Mouse (Mus musculus): ENCODE measurements around the gene Etfrf1. TPM values are rescaled to one million over a fixed set of nuclear protein-coding genes. Genes with fewer than 3 reads are reported as not detected.
A peak's percentile ranks its signal among the peaks of the same experiment; 100 is the strongest.

Etfrf1 gene
- 10 to 100 TPM; 60.2 to 66.6 TPM for total RNA-seq (2021)
- long read RNA-seq, experiment 1, transcript Etfrf1-207 (3 exons, 1,374 nt): major isoform, 60 of 70 reads
- long read RNA-seq, experiment 1, partial matches to known transcripts: 1 of 70 reads
- long read RNA-seq, experiment 1, other reads (novel, unspliced or antisense): 7 of 70 reads
- long read RNA-seq, experiment 2, transcript Etfrf1-207 (3 exons, 1,374 nt): major isoform, 68 of 77 reads
- long read RNA-seq, experiment 2, partial matches to known transcripts: 2 of 77 reads
- long read RNA-seq, experiment 2, other reads (novel, unspliced or antisense): 4 of 77 reads

- intact Hi-C loops (cut with DNase I; ENCODE audit: low total_unique reads): no loop called here
- peak; percentile 97 for DNase-seq
Measured at GRCm38 (mm10) chr6:145210816-145211338, at the start of gene Etfrf1, which contains the start of gene Casc1. Gene Etfrf1, plus strand, starts transcription at chr6:145211134. Gene Casc1, minus strand, starts transcription at chr6:145211005.

- no peak for DNase-seq
- intact Hi-C loops (cut with DNase I; ENCODE audit: low total_unique reads): no loop called here
Measured at GRCm38 (mm10) chr6:145171892-145172606, 38.9 kb upstream of the Etfrf1 start.

DNA sequence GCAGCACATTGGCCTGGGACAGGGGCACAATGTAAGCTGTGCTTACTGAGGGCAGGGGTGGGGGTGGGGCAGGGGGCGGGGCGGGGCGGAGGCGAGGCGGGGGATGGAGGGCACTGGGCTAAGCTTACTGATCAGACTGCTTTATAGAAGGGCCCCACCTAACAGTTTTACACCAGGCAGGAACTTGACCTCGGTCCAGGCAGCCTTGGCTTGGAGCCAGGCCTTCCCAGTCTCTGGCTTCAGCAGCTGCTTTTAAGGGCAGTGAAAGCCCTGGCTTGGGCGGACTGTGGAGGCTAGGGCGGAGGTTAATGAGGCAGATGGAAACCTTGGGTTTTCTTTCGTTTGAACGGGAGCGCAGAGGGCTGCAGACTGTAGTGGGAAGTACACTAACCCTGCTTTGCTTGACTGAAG is 37.1 kb upstream of the Etfrf1 start:
- intact Hi-C loops (cut with DNase I; ENCODE audit: low total_unique reads): no loop called here

GRCm38 (mm10) chr6:145175571-145175981 is 35.4 kb upstream of the Etfrf1 start:
- no peak for DNase-seq
- intact Hi-C loops (cut with DNase I; ENCODE audit: low total_unique reads): no loop called here

More for the DNA sequence above, 37.1 kb upstream of the Etfrf1 start:
- DNase-seq: peak; percentile 81

GRCm38 (mm10) chr6:145176474-145176873 is 34.5 kb upstream of the Etfrf1 start:
- no peak for DNase-seq
- intact Hi-C loops (cut with DNase I; ENCODE audit: low total_unique reads): no loop called here

DNA sequence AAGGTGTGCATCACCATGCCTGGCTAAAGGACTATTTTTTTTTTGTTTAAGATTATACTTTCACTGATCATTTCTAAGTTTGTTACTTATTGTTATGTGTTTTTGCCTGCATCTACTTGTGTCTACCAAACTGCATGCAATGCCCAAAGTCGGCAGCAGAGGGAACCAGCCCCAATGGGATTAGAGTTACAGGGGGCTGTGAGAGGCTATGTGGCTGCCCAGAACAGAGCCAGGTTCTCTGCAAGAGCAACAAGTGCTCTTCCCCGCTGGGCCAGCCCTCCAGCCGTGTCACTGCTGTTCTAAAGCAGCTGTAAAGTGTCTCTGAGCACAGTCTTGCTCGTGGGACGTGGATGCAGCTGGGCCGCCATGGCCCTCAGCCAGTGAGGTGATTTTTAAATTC is 31.3 kb upstream of the Etfrf1 start:
- peak; percentile 58 for DNase-seq
- intact Hi-C loops (cut with DNase I; ENCODE audit: low total_unique reads): no loop called here

DNA sequence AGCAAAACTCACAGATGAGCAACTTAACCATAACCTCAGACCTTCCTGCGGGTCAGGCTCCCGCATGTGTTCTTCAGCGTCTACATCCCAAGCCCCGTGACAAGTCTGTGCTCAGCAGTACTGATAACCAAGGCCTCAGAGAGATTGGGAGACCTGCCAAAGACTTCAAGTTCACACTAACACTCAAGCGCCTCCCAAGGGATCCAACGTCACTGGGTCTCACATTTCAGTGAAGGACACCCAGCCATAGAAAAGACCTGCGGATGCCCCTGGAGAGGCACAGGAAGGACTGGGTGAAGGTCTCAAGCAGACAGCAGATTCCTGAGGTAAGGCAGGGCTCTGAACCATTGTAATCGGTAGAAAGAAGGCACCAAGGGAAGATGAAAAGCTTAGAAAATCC is 28.9 kb upstream of the Etfrf1 start:
- peak; percentile 32 for DNase-seq

DNA sequence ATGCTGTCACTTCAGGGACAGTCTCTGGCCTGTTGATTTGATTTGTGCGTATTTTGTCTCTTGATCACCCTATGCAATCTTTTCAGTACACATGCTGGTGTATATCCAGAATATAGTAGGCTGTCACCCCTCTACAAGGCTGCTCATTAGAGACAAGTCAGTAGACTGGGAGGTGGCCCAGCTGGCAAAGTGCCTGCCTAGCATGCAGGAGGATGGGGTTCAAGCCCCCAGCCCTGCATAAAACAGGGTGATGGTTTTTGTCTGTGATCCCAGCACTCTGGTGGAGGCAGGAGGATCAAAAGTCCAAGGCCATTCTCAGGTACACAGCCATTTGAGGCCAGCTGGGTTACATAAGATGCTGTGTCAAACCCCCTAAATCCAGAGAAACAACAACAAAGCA is 24.8 kb upstream of the Etfrf1 start:
- DNase-seq: no peak
- intact Hi-C loops (cut with DNase I; ENCODE audit: low total_unique reads): loop anchor here (2.0 kb wide), 1 partner anchor 97 kb away; no protein-coding TSS in a partner anchor

More for the DNA sequence above, 28.9 kb upstream of the Etfrf1 start:
- intact Hi-C loops (cut with DNase I; ENCODE audit: low total_unique reads): no loop called here

GRCm38 (mm10) chr6:145187093-145188088 is 23.5 kb upstream of the Etfrf1 start:
- DNase-seq: no peak
- intact Hi-C loops (cut with DNase I; ENCODE audit: low total_unique reads): loop anchor here (2.0 kb wide), 1 partner anchor 99 kb away; no protein-coding TSS in a partner anchor

DNA sequence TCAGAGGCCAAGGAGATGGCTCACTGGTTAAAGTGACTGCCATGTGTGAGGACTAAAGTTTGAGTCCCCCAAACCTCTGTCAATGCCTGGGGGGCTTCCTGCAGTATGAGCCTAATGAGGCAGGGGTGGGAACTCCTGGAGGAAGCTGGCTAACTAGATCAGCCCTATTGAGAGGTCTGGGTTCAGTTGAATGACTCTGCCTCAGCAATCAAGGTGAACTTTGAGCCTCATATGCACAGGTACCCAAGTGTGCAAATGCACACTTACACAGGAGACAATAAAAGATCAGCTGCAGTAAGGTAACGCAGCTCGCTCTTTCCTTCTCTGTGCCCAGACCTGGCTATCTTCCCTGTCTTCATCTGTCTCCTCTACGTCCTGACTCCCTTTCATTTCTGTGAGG is 17.9 kb upstream of the Etfrf1 start:
- no peak for DNase-seq
- intact Hi-C loops (cut with DNase I; ENCODE audit: low total_unique reads): no loop called here

DNA sequence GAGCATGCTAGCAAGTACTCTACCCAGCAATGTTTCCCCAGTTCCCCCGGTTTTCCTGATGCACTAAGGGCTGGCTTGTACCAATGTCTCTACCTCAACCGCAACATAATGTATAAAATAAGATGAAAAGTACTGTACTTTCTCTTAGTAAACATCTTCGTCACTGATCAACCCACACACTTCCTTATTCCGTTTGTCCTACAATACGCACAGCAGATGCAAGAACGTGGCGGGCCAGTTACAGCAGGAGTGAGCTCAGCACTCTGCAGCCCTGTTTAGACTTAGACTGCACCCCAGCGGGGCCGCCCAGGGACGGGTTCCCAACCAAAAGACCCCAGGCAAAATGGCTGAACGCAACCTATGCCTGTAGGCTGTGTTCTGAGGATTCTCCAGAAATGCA is 17.5 kb upstream of the Etfrf1 start:
- intact Hi-C loops (cut with DNase I; ENCODE audit: low total_unique reads): no loop called here
- no peak for DNase-seq

DNA sequence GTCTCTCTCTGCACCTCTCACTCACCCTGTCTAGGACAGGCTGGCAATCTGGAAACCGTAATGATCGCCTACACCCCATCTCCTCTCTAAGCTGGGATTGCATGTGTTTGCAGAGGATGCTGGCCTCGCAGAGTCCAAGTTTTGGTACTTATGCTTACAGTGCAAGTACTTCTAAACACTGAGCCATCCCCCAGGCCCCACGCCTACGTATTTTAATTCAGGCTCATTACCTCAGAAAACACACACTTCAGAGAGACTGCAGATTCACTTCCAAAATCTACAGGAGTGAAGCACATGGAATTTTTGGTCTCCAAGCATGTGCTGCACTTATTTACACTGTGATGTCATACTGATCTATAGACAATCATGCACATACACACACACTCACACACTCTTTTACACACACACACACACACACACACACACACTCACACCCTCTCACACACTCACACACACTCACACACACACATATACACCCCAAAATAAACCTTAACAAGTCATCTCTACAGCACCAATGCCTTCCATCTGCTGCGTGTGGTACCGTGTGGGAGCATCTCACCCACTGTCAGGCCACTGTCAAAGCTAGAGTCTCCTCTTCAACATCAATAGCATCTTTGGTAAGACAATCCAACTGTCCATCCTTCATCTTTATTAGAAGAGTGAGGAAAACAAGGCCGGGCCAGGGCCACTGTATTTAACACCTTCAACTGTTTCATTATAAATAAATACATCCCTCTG is 12.8 kb upstream of the Etfrf1 start:
- intact Hi-C loops (cut with DNase I; ENCODE audit: low total_unique reads): no loop called here
- no peak for DNase-seq

GRCm38 (mm10) chr6:145202432-145203125 is 8.4 kb upstream of the Etfrf1 start:
- no peak for DNase-seq
- intact Hi-C loops (cut with DNase I; ENCODE audit: low total_unique reads): no loop called here

- no peak for DNase-seq
- intact Hi-C loops (cut with DNase I; ENCODE audit: low total_unique reads): no loop called here
Measured at GRCm38 (mm10) chr6:145204440-145204839, 6.5 kb upstream of the Etfrf1 start.

DNA sequence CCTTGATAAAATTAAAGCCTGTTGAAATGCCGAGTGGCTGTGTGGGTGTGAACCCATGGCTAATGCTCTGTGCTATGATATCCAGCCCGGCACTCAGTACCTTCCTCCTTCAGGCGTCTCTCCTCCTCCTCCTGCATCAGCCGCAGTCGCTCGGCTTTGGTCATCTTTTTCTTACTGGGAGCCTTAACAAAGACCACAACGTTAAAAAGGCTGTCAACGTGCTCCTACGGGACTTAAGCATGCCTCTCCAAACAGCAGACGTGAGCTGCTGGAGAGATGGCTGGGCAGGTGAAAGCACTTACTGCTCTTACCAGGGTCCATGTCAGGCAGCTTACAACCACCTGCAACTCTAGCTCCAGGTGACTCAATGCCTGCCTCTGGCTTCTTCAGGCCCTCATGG is 5.8 kb upstream of the Etfrf1 start:
- intact Hi-C loops (cut with DNase I; ENCODE audit: low total_unique reads): no loop called here
- DNase-seq: no peak

DNA sequence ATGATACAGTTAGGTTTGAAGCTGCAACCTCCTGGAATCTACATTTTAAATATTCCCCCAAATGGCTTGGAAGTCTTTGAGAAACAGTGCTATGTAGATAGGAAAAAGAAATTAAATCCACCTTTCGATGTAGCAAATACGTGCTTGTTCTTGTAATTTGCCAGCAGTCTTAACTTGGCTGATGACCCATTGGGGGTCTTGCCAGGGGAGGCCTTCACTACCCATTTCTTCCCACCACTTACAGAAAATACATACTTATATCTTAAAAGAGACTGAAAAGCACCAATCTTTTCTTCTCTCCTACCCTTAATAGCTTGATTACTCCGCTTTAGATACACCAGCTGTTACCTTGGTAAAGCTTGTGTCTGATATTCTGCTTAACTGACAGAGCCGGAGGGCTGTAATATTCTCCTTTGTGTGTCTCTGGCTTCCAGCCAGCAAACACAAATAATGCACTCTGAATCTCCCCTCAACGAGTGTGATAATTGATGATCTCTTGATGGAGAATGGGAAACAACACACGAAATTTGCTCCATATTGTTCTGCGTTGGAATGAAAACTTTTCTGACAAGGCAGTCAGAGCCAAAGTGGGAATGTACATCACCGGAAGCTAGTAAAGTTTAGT is 766 bp upstream of the Etfrf1 start:
- DNase-seq: no peak
- intact Hi-C loops (cut with DNase I; ENCODE audit: low total_unique reads): no loop called here

DNA sequence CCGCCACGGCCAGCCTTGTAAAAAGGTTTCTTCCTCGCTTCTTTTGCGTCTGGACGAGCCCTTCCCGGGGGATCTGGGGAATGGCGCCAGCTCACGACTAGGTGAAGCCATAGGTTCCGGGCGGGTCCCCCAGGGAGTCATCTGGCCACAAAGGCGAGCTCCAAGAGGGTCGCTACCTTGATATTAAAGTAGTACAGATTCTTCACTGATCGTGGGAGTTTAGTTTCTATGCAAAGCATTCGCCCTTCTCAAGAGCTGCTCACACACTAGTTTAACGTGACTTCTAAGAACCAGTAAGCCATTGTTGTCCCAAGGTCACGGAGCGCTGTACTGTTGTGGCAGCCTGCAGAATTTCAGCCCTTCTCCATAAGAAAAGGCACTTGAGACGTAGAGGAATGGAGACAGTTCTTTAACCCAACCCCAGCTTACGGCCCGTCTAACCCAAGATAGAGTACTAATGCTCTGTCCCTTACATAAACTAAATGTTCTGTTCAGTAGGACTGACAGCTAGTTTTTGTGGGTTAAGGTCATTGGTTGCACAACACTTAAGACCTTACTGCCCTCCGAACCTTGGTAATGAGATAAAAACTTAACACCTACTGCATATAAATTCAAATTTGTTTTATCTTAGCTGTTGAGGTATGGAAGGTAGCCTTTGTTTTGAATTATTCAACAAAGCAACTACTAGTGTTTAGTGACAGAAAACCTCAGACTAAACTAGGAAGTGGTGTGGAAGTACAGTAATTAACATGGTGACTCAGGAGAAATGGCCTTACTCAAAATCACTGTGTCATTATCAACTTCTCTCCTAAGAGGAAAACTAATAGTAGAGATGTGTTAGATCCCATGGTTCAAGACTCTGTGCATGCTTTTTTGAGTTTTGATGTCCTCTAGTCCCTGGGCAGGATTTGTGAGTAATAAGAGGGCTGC is 707 bp downstream of the Etfrf1 start:
- no peak for DNase-seq

More for the DNA sequence above, 707 bp downstream of the Etfrf1 start:
- intact Hi-C loops (cut with DNase I; ENCODE audit: low total_unique reads): no loop called here
